Mouse (Mus musculus): ENCODE results near the gene Uap1l1. TPM values are rescaled to one million over a fixed set of nuclear protein-coding genes. Genes with fewer than 3 reads are reported as not detected.

Uap1l1 gene
- polyA plus RNA-seq, 1 experiment from 2014 or later = 5.1 TPM

DNA sequence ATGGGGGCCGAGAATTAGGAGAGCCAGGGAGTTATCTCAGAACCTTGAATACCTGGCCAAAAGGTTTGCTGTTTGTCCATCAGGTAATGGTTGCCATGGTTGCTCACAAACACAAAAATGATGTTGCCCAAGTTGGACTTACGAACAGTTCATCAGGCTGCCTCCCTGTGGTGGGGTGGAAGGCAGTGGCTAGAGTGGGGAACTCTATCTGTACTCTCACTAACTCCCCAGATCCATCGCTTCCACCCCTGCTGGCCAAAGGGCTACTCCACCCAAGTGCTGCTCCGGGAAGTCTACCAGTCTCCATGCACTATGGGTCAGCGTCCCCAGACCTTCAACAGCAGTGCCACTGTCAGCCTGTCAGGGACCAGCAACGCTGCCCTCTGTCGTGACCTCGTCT lies 33.6 kb upstream of the Uap1l1 start, which contains the start of gene Npdc1:
Npdc1 (plus strand) TSS at position 301 of the 400 bp plus-strand sequence.
- Histone ChIP-seq H3K9ac (ENCODE audit: low read length) (no peak within 1 kb of the TSS), H3K4me3 (ENCODE audit: low read depth, low read length) (no peak within 1 kb of the TSS), H3K4me1 (ENCODE audit: control insufficient read depth, insufficient read depth, low read length) (peaks cover 2% of the 10 kb centered on the region; the same call in 1 of the 2 replicates), H3K27ac (ENCODE audit: low read depth, low read length) (no peak within 1 kb of the TSS), H3K36me3 (ENCODE audit: control insufficient read depth, insufficient read depth, low read length) (no peaks in the 10 kb centered on the region), H3K9me3 (ENCODE audit: control insufficient read depth, low read length) (no peaks in the 10 kb centered on the region), H3K27me3 (ENCODE audit: control insufficient read depth, insufficient read depth, low read length) (peaks cover 57% of the 10 kb centered on the region), H3K4me2 (ENCODE audit: low read depth) (no peak within 1 kb of the TSS)
- 68% methylated on average over 8 of the region's 8 CpGs for WGBS
- DNase-seq (ENCODE audit: low spot score) (no peak), ATAC-seq (ENCODE audit: insufficient read depth, low FRiP score, low TSS enrichment) (no peak)

GRCm38 (mm10) chr2:25398065-25398464 lies 32.6 kb upstream of the Uap1l1 start:
- Histone ChIP-seq H3K4me3 (ENCODE audit: low read depth, low read length) (no peak overlapping the region), H3K27me3 (ENCODE audit: control insufficient read depth, insufficient read depth, low read length) (peaks cover 57% of the 10 kb centered on the region)
- no peak for ATAC-seq (ENCODE audit: insufficient read depth, low FRiP score, low TSS enrichment)

GRCm38 (mm10) chr2:25397010-25397409 lies 31.5 kb upstream of the Uap1l1 start:
- Histone ChIP-seq H3K9me3 (ENCODE audit: control insufficient read depth, low read length) (no peaks in the 10 kb centered on the region), H3K9ac (ENCODE audit: low read length) (no peak overlapping the region), H3K4me1 (ENCODE audit: control insufficient read depth, insufficient read depth, low read length) (no peaks in the 10 kb centered on the region), H3K27ac (ENCODE audit: low read depth, low read length) (no peak overlapping the region), H3K4me3 (ENCODE audit: low read depth, low read length) (no peak overlapping the region), H3K4me2 (ENCODE audit: low read depth) (no peak overlapping the region), H3K27me3 (ENCODE audit: control insufficient read depth, insufficient read depth, low read length) (peaks cover 57% of the 10 kb centered on the region), H3K36me3 (ENCODE audit: control insufficient read depth, insufficient read depth, low read length) (no peaks in the 10 kb centered on the region)
- ATAC-seq (ENCODE audit: insufficient read depth, low FRiP score, low TSS enrichment) (no peak), DNase-seq (ENCODE audit: low spot score) (no peak)
- WGBS = 62% methylated on average over 1 of the region's 1 CpGs

More at GRCm38 (mm10) chr2:25398065-25398464, 32.6 kb upstream of the Uap1l1 start:
- Histone ChIP-seq H3K4me1 (ENCODE audit: control insufficient read depth, insufficient read depth, low read length) (0 out of 2 replicates have a peak, but pooled peaks cover 2% of the 10 kb centered on the region), H3K36me3 (ENCODE audit: control insufficient read depth, insufficient read depth, low read length) (no peaks in the 10 kb centered on the region), H3K4me2 (ENCODE audit: low read depth) (no peak overlapping the region), H3K9ac (ENCODE audit: low read length) (no peak overlapping the region), H3K27ac (ENCODE audit: low read depth, low read length) (no peak overlapping the region), H3K9me3 (ENCODE audit: control insufficient read depth, low read length) (no peaks in the 10 kb centered on the region)
- DNase-seq (ENCODE audit: low spot score) = no peak
- 91% methylated on average over 7 of the region's 7 CpGs for WGBS

- Histone ChIP-seq H3K27me3 (ENCODE audit: control insufficient read depth, insufficient read depth, low read length) (peaks cover 57% of the 10 kb centered on the region), H3K36me3 (ENCODE audit: control insufficient read depth, insufficient read depth, low read length) (no peaks in the 10 kb centered on the region), H3K4me2 (ENCODE audit: low read depth) (no peak overlapping the region), H3K9me3 (ENCODE audit: control insufficient read depth, low read length) (no peaks in the 10 kb centered on the region), H3K27ac (ENCODE audit: low read depth, low read length) (no peak overlapping the region), H3K4me3 (ENCODE audit: low read depth, low read length) (no peak overlapping the region; the same call in 1 of the 2 replicates), H3K9ac (ENCODE audit: low read length) (no peak overlapping the region), H3K4me1 (ENCODE audit: control insufficient read depth, insufficient read depth, low read length) (no peaks in the 10 kb centered on the region)
- 39% methylated on average over 3 of the region's 3 CpGs for WGBS
- ATAC-seq (ENCODE audit: insufficient read depth, low FRiP score, low TSS enrichment) = no peak
- no peak for DNase-seq (ENCODE audit: low spot score)
Measured at GRCm38 (mm10) chr2:25396597-25396983, 31.1 kb upstream of the Uap1l1 start.

DNA sequence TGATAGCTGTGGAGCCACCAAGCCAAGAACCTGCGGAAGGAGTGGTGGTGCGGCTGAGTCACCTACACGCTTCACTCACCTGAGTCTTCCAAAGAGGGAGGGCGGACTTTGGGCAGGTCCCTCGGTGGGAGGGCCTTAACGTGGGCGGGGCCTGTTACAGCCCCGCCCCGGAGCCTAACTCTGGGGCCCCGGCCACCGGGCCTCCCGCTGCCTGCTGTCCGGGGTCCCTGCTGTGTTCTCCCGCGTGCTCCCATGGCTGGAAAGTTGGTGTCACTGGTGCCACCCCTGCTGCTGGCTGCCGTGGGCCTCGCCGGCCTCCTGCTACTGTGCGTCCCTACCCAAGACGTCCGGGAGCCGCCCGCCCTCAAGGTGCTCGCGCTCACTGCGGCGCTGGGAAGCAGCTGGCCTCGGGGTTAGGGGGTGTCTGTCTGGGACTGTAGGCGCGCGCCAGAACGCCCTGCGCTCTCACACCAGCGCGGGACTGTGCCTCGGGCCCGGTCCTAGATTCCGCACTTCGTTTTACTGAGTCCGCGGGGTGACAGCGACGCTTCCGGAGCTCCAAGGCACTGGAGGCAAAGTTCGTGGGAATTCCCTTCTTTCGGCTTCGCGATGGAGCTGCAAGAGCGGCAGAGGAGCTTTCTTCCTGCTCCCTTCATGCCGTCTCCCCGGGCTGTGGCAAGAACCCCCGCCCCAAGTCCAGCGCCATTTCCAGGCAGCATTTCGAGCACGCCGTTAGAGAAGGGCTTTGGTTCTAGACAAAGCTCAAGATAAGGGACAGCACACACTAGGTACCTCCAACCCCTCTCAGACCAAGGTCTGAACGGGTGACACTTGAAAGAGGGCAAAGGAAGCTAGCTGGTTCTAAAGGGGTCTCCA lies 30.5 kb upstream of the Uap1l1 start, which contains the start of gene Entpd2:
Entpd2 (plus strand) TSS at position 154 of the 876 bp plus-strand sequence.
- Histone ChIP-seq H3K36me3 (ENCODE audit: control insufficient read depth, insufficient read depth, low read length) (no peaks in the 10 kb centered on the region), H3K4me1 (ENCODE audit: control insufficient read depth, insufficient read depth, low read length) (no peaks in the 10 kb centered on the region), H3K9me3 (ENCODE audit: control insufficient read depth, low read length) (no peaks in the 10 kb centered on the region), H3K4me2 (ENCODE audit: low read depth) (peak within 1 kb of the TSS; percentile 57), H3K4me3 (ENCODE audit: low read depth, low read length) (peak within 1 kb of the TSS; percentile 33), H3K27ac (ENCODE audit: low read depth, low read length) (no peak within 1 kb of the TSS), H3K27me3 (ENCODE audit: control insufficient read depth, insufficient read depth, low read length) (peaks cover 52% of the 10 kb centered on the region), H3K9ac (ENCODE audit: low read length) (peak within 1 kb of the TSS; percentile 23; the same call in 1 of the 2 replicates)
- WGBS = under 1% methylated on average over 57 of the region's 57 CpGs
- DNase-seq (ENCODE audit: low spot score) (peak; percentile 37), ATAC-seq (ENCODE audit: insufficient read depth, low FRiP score, low TSS enrichment) (no peak)

DNA sequence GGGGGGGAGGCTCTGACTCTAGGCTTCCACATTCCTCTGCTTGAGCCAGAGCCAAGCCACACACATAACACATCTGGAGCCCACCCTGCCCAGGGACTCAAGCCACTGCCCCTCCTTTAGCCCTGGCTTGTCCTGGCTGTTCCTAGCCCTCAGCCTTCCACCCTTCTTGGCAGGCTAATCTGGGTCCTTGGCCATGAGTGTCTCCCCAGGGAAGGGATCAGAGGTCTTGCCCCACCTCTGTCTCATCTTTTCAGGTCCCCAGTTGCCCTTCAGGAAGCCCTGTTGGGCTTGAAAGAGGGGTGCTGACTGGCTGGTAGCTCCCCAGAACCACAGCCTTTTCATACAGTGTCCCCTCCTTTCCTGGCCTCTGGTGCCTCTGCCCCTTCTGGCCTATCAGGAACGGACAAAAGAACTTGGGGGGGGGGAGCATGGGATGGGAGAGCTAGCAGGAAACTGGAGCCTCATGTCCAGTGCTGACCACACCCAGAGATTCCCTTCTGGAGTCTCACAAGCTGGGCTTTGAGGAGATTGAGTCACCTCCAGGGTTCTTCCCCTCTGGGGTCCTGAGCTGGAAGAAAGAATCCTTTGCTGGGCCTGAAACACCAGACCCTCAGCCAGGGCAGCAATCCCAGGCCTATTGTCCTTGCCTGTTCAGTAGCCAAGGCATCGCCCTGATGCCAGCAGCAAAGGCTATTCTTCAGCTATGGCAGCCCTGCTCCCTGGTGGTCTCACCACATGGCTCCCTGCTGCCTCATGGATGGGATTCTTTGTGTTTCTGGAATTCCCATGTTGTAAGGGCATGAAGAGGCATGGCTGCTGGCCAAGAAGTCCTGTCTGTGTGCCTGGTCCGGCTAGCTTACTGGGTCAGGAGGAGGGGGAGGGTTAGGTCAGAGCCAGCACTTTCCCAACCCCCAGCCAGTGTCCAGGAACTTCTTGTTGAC lies 29.1 kb upstream of the Uap1l1 start:
- no peak overlapping the region for H3K27ac ChIP-seq (ENCODE audit: low read depth, low read length)
- H3K27me3 ChIP-seq (ENCODE audit: control insufficient read depth, insufficient read depth, low read length) = peaks cover 38% of the 10 kb centered on the region
- WGBS = 42% methylated on average over 3 of the region's 3 CpGs
- H3K9me3 ChIP-seq (ENCODE audit: control insufficient read depth, low read length) = no peaks in the 10 kb centered on the region
- no peak overlapping the region for H3K4me2 ChIP-seq (ENCODE audit: low read depth)
- no peak overlapping the region for H3K4me3 ChIP-seq (ENCODE audit: low read depth, low read length)
- no peak for DNase-seq (ENCODE audit: low spot score)
- H3K4me1 ChIP-seq (ENCODE audit: control insufficient read depth, insufficient read depth, low read length) = no peaks in the 10 kb centered on the region
- H3K9ac ChIP-seq (ENCODE audit: low read length) = no peak overlapping the region
- no peak for ATAC-seq (ENCODE audit: insufficient read depth, low FRiP score, low TSS enrichment)
- no peaks in the 10 kb centered on the region for H3K36me3 ChIP-seq (ENCODE audit: control insufficient read depth, insufficient read depth, low read length)

- WGBS = 80% methylated on average over 5 of the region's 5 CpGs
- ATAC-seq (ENCODE audit: insufficient read depth, low FRiP score, low TSS enrichment) = no peak
Measured at GRCm38 (mm10) chr2:25391266-25391665, 25.8 kb upstream of the Uap1l1 start.

GRCm38 (mm10) chr2:25384492-25384891 lies 19.0 kb upstream of the Uap1l1 start:
- Histone ChIP-seq H3K36me3 (ENCODE audit: control insufficient read depth, insufficient read depth, low read length) (no peaks in the 10 kb centered on the region), H3K4me1 (ENCODE audit: control insufficient read depth, insufficient read depth, low read length) (no peaks in the 10 kb centered on the region), H3K4me2 (ENCODE audit: low read depth) (no peak overlapping the region), H3K9ac (ENCODE audit: low read length) (no peak overlapping the region), H3K4me3 (ENCODE audit: low read depth, low read length) (no peak overlapping the region), H3K27ac (ENCODE audit: low read depth, low read length) (no peak overlapping the region), H3K9me3 (ENCODE audit: control insufficient read depth, low read length) (no peaks in the 10 kb centered on the region), H3K27me3 (ENCODE audit: control insufficient read depth, insufficient read depth, low read length) (no peaks in the 10 kb centered on the region)
- no peak for DNase-seq (ENCODE audit: low spot score)
- WGBS = 76% methylated on average over 5 of the region's 5 CpGs
- no peak for ATAC-seq (ENCODE audit: insufficient read depth, low FRiP score, low TSS enrichment)

More at GRCm38 (mm10) chr2:25391266-25391665, 25.8 kb upstream of the Uap1l1 start:
- Histone ChIP-seq H3K27ac (ENCODE audit: low read depth, low read length) (no peak overlapping the region), H3K36me3 (ENCODE audit: control insufficient read depth, insufficient read depth, low read length) (no peaks in the 10 kb centered on the region), H3K4me3 (ENCODE audit: low read depth, low read length) (no peak overlapping the region), H3K9ac (ENCODE audit: low read length) (no peak overlapping the region), H3K4me2 (ENCODE audit: low read depth) (no peak overlapping the region), H3K4me1 (ENCODE audit: control insufficient read depth, insufficient read depth, low read length) (no peaks in the 10 kb centered on the region), H3K9me3 (ENCODE audit: control insufficient read depth, low read length) (no peaks in the 10 kb centered on the region), H3K27me3 (ENCODE audit: control insufficient read depth, insufficient read depth, low read length) (peaks cover 16% of the 10 kb centered on the region)
- DNase-seq (ENCODE audit: low spot score) = no peak

Measured in neural tube, embryonic 11.5 days (tissue).